Mouse (Mus musculus): ENCODE results near the gene Clta. TPM values are rescaled to one million over a fixed set of nuclear protein-coding genes. Genes with fewer than 3 reads are reported as not detected.
"Not testable (repeated sequence)": the region's sequence is repeated elsewhere in the genome, so short reads cannot be mapped to it uniquely, and the experiment has no call there.

Clta gene
- total and polyA plus RNA-seq, 2 experiments from 2014 or later, result 366 to 379 TPM

- Histone ChIP-seq H3K27ac (no peak overlapping the region), H3K4me2 (ENCODE audit: low read depth, low read length) (no peak overlapping the region), H3K4me1 (ENCODE audit: insufficient read depth, low read length) (no peaks in the 10 kb centered on the region), H3K9me3 (ENCODE audit: low read length) (no peaks in the 10 kb centered on the region), H3K4me3 (ENCODE audit: low read length) (no peak overlapping the region), H3K36me3 (ENCODE audit: insufficient read depth, low read length) (peaks cover 37% of the 10 kb centered on the region), H3K27me3 (ENCODE audit: insufficient read depth, low read length) (no peaks in the 10 kb centered on the region), H3K9ac (replicated peaks; ENCODE audit: low read length) (no peak overlapping the region)
- WGBS, result 65% methylated on average over 5 of the region's 5 CpGs
- no peak for TF ChIP-seq CTCF (IDR thresholded peaks at IDR 0.05; ENCODE audit: low read depth)
- DNase-seq (ENCODE audit: low spot score) (no peak), ATAC-seq (no peak)
Measured at GRCm38 (mm10) chr4:44036455-44036854, 32.2 kb downstream of the Clta start.

GRCm38 (mm10) chr4:44040802-44041201, 36.5 kb downstream of the Clta start:
- 93% methylated on average over 4 of the region's 4 CpGs for WGBS
- Histone ChIP-seq H3K36me3 (ENCODE audit: insufficient read depth, low read length) (peaks cover 55% of the 10 kb centered on the region), H3K27me3 (ENCODE audit: insufficient read depth, low read length) (no peaks in the 10 kb centered on the region), H3K9ac (replicated peaks; ENCODE audit: low read length) (no peak overlapping the region), H3K4me1 (ENCODE audit: insufficient read depth, low read length) (no peaks in the 10 kb centered on the region), H3K4me3 (ENCODE audit: low read length) (no peak overlapping the region), H3K27ac (no peak overlapping the region), H3K9me3 (ENCODE audit: low read length) (no peaks in the 10 kb centered on the region), H3K4me2 (ENCODE audit: low read depth, low read length) (no peak overlapping the region)
- DNase-seq (ENCODE audit: low spot score) (no peak), ATAC-seq (no peak)
- TF ChIP-seq CTCF (IDR thresholded peaks at IDR 0.05; ENCODE audit: low read depth), result no peak

- no peak overlapping the region for H3K27ac ChIP-seq
- H3K36me3 ChIP-seq (ENCODE audit: insufficient read depth, low read length), result peaks cover 50% of the 10 kb centered on the region
- WGBS, result 83% methylated on average over 5 of the region's 5 CpGs
- no peak overlapping the region for H3K9ac ChIP-seq (replicated peaks; ENCODE audit: low read length)
- TF ChIP-seq CTCF (IDR thresholded peaks at IDR 0.05; ENCODE audit: low read depth), result no peak
- no peak overlapping the region for H3K4me2 ChIP-seq (ENCODE audit: low read depth, low read length)
- no peaks in the 10 kb centered on the region for H3K27me3 ChIP-seq (ENCODE audit: insufficient read depth, low read length)
- no peaks in the 10 kb centered on the region for H3K4me1 ChIP-seq (ENCODE audit: insufficient read depth, low read length)
- H3K9me3 ChIP-seq (ENCODE audit: low read length), result no peaks in the 10 kb centered on the region
- H3K4me3 ChIP-seq (ENCODE audit: low read length), result no peak overlapping the region
- DNase-seq (ENCODE audit: low spot score) (no peak), ATAC-seq (no peak)
Measured at GRCm38 (mm10) chr4:44042429-44042828, 38.2 kb downstream of the Clta start.

- WGBS, result 95% methylated on average over 4 of the region's 4 CpGs
- H3K4me3 ChIP-seq (ENCODE audit: low read length); H3K9ac ChIP-seq (replicated peaks; ENCODE audit: low read length); DNase-seq (ENCODE audit: low spot score); H3K4me1 ChIP-seq (ENCODE audit: insufficient read depth, low read length); H3K27me3 ChIP-seq (ENCODE audit: insufficient read depth, low read length); H3K9me3 ChIP-seq (ENCODE audit: low read length); H3K27ac ChIP-seq; H3K4me2 ChIP-seq (ENCODE audit: low read depth, low read length); ATAC-seq: not testable (repeated sequence)
- H3K36me3 ChIP-seq (ENCODE audit: insufficient read depth, low read length), result peaks cover 50% of the 10 kb centered on the region
Measured at GRCm38 (mm10) chr4:44043182-44043581, 38.9 kb downstream of the Clta start.

- Histone ChIP-seq H3K36me3 (ENCODE audit: insufficient read depth, low read length) (peaks cover 44% of the 10 kb centered on the region), H3K4me3 (ENCODE audit: low read length) (no peak overlapping the region), H3K27me3 (ENCODE audit: insufficient read depth, low read length) (no peaks in the 10 kb centered on the region), H3K27ac (no peak overlapping the region), H3K9me3 (ENCODE audit: low read length) (no peaks in the 10 kb centered on the region), H3K4me2 (ENCODE audit: low read depth, low read length) (no peak overlapping the region), H3K9ac (replicated peaks; ENCODE audit: low read length) (no peak overlapping the region), H3K4me1 (ENCODE audit: insufficient read depth, low read length) (no peaks in the 10 kb centered on the region)
- 93% methylated on average over 5 of the region's 5 CpGs for WGBS
- DNase-seq (ENCODE audit: low spot score), result no peak
- no peak for TF ChIP-seq CTCF (IDR thresholded peaks at IDR 0.05; ENCODE audit: low read depth)
- no peak for ATAC-seq
Measured at GRCm38 (mm10) chr4:44044685-44045356, 40.6 kb downstream of the Clta start.

- H3K4me1 ChIP-seq (ENCODE audit: insufficient read depth, low read length), result no peaks in the 10 kb centered on the region
- peaks cover 40% of the 10 kb centered on the region for H3K36me3 ChIP-seq (ENCODE audit: insufficient read depth, low read length)
- ATAC-seq (no peak), DNase-seq (ENCODE audit: low spot score) (no peak)
- no peak for TF ChIP-seq CTCF (IDR thresholded peaks at IDR 0.05; ENCODE audit: low read depth)
- no peak overlapping the region for H3K4me3 ChIP-seq (ENCODE audit: low read length)
- no peak overlapping the region for H3K27ac ChIP-seq
- H3K27me3 ChIP-seq (ENCODE audit: insufficient read depth, low read length), result no peaks in the 10 kb centered on the region
- 92% methylated on average over 5 of the region's 5 CpGs for WGBS
- no peak overlapping the region for H3K4me2 ChIP-seq (ENCODE audit: low read depth, low read length)
- no peaks in the 10 kb centered on the region for H3K9me3 ChIP-seq (ENCODE audit: low read length)
- no peak overlapping the region for H3K9ac ChIP-seq (replicated peaks; ENCODE audit: low read length)
Measured at GRCm38 (mm10) chr4:44046066-44046465, 41.8 kb downstream of the Clta start.

GRCm38 (mm10) chr4:44049812-44050211, 45.6 kb downstream of the Clta start:
- H3K36me3 ChIP-seq (ENCODE audit: insufficient read depth, low read length), result peaks cover 32% of the 10 kb centered on the region
- no peaks in the 10 kb centered on the region for H3K4me1 ChIP-seq (ENCODE audit: insufficient read depth, low read length)
- no peak overlapping the region for H3K4me3 ChIP-seq (ENCODE audit: low read length)
- no peak for TF ChIP-seq CTCF (IDR thresholded peaks at IDR 0.05; ENCODE audit: low read depth)
- ATAC-seq (no peak), DNase-seq (ENCODE audit: low spot score) (no peak)
- H3K27me3 ChIP-seq (ENCODE audit: insufficient read depth, low read length), result no peaks in the 10 kb centered on the region
- H3K4me2 ChIP-seq (ENCODE audit: low read depth, low read length), result no peak overlapping the region
- H3K27ac ChIP-seq, result no peak overlapping the region
- no peaks in the 10 kb centered on the region for H3K9me3 ChIP-seq (ENCODE audit: low read length)
- 92% methylated on average over 5 of the region's 5 CpGs for WGBS
- H3K9ac ChIP-seq (replicated peaks; ENCODE audit: low read length), result no peak overlapping the region
